Mouse (Mus musculus): ENCODE results near the gene Mast3. TPM values are rescaled to one million over a fixed set of nuclear protein-coding genes. Genes with fewer than 3 reads are reported as not detected.

Mast3 gene
- polyA plus RNA-seq, 1 experiment from 2014 or later: 14.0 TPM

DNA sequence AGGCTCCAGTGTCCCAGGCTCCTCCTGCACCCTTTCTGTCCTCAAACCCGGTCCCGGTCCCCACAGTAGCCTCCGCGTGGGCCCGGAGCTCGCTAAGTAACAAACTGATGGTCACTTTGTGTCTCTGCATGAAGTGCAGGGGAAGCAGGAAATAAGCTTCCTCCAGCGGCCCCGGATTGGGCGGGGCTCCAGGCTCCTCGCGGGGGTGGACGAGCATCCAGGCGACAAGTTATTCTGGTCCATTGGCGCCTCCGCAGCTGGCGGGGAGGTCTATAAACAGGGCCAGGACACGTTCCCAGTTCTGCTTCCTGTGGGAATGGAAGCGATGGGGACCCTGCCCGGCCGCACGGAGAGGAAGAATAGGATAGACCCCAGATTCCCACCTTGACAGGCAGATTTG is 51.7 kb downstream of the Mast3 start:
- peaks cover 24% of the 10 kb centered on the region for H3K36me3 ChIP-seq

DNA sequence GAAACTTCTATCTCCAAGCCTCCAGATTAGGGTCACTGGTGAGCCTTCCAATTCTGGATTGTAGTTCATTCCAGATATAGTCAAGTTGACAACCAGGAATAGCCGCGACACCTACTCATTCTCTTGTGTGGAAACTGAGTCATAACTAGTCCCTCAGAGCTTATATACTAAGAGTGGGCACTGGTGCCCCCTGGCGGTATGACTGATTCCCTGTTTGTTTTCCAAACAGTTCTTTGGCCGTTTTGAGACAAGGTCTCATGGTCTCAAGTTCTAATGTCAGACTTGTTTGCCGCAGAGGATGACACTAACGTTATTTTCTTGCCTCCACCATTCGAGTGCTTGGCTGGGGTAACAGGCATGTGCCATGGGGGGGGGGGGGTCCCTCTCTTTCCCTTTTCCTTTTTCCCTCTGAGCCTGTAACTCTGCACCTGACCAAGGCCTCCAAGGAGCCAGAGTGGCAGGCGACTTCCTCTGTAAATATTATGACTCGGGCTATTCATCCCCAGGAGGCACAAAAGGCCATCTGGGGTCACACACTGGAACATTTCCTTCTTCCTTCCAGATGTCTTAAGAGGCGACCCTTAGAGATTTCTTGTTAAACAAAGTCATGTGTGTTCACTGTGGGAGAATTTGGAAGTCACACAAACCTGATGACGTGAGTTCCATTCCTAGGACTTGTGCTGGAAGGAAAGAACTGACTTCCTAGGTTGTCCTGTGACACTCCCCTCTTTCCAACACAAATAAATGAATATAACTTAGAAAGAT is 52.7 kb downstream of the Mast3 start:
- Histone ChIP-seq H3K4me3 (no peak overlapping the region), H3K4me1 (peaks cover 31% of the 10 kb centered on the region), H3K27ac (0 out of 2 replicates have a peak overlapping the region, but pooled peaks have one; percentile 82)

More for the DNA sequence above, 51.7 kb downstream of the Mast3 start:
- Histone ChIP-seq H3K4me3 (peak overlapping the region; percentile 7), H3K4me1 (peaks cover 31% of the 10 kb centered on the region), H3K27me3 (peaks cover 16% of the 10 kb centered on the region), H3K27ac (peak overlapping the region; percentile 82), H3K4me2 (replicated peaks) (peak overlapping the region; percentile 49), H3K9me3 (no peaks in the 10 kb centered on the region), H3K9ac (peak overlapping the region; percentile 32)
- 19% methylated on average over 21 of the region's 21 CpGs for WGBS
- ATAC-seq (ENCODE audit: low FRiP score, low read depth): no peak

DNA sequence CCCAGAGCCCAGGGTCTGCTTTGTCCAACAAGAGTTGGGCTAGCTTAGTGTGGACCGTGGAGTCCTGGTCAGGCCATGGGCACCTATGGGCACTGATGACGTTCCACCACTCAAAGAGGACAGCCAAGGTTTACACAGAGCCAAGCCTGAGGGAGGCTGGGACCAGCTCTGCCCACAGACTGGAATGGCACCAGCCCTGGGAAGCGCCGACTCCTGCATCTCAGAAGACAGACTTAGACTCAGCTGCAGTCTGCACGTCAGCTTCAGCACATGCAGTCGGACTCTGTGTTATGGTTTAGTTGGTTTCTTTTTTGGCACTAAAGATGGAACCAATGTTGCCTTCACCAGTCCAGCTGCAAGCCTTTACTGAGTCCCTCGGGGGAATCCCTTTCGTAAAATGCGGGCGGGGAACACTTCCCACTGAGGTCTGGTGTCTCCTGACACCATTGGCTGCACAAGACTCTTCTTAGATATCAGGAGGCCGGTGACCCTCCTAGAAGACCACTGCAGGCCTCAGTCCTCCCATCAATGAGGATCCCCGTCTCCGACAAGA is 54.6 kb downstream of the Mast3 start:
- H3K9me3 ChIP-seq: no peaks in the 10 kb centered on the region
- H3K27me3 ChIP-seq: peaks cover 45% of the 10 kb centered on the region
- no peak overlapping the region for H3K27ac ChIP-seq
- no peak overlapping the region for H3K4me3 ChIP-seq
- 76% methylated on average over 13 of the region's 13 CpGs for WGBS
- no peak overlapping the region for H3K4me2 ChIP-seq (replicated peaks)
- H3K36me3 ChIP-seq: no peaks in the 10 kb centered on the region
- no peak overlapping the region for H3K9ac ChIP-seq
- peaks cover 22% of the 10 kb centered on the region for H3K4me1 ChIP-seq
- ATAC-seq (ENCODE audit: low FRiP score, low read depth): no peak

More for the DNA sequence above, 52.7 kb downstream of the Mast3 start:
- Histone ChIP-seq H3K4me2 (replicated peaks) (no peak overlapping the region), H3K27me3 (peaks cover 26% of the 10 kb centered on the region), H3K36me3 (peaks cover 14% of the 10 kb centered on the region), H3K9ac (no peak overlapping the region), H3K9me3 (no peaks in the 10 kb centered on the region)
- no peak for ATAC-seq (ENCODE audit: low FRiP score, low read depth)
- WGBS: 18% methylated on average over 11 of the region's 11 CpGs

DNA sequence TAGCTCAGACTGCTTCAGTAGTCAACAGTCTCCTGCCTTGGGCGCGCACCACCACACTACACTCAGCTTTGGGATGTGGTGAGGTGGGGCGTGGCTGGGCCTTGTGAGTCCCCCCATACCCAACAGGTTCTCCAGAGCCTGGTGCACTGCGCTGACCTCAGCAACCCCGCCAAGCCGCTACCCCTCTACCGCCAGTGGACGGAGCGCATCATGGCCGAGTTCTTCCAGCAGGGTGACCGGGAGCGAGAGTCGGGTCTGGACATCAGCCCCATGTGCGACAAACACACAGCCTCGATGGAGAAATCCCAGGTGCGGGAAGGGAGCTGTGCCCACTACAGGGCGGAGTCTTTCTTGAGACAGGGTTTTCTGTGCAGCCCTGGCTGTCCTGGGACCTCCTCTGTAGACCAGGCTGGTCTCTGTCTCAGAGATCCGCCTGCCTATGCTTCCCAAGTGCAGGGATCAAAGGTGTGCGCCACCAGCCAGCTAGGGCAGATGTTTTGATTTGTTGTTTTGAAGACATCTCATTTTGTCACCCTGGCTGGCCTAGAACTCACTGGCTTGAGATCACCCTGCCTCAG is 55.7 kb downstream of the Mast3 start:
- 77% methylated on average over 19 of the region's 19 CpGs for WGBS
- Histone ChIP-seq H3K4me2 (replicated peaks) (no peak overlapping the region), H3K27me3 (peaks cover 56% of the 10 kb centered on the region), H3K9ac (no peak overlapping the region), H3K4me1 (peaks cover 20% of the 10 kb centered on the region), H3K36me3 (no peaks in the 10 kb centered on the region), H3K4me3 (no peak overlapping the region), H3K9me3 (no peaks in the 10 kb centered on the region), H3K27ac (no peak overlapping the region)
- ATAC-seq (ENCODE audit: low FRiP score, low read depth): no peak

DNA sequence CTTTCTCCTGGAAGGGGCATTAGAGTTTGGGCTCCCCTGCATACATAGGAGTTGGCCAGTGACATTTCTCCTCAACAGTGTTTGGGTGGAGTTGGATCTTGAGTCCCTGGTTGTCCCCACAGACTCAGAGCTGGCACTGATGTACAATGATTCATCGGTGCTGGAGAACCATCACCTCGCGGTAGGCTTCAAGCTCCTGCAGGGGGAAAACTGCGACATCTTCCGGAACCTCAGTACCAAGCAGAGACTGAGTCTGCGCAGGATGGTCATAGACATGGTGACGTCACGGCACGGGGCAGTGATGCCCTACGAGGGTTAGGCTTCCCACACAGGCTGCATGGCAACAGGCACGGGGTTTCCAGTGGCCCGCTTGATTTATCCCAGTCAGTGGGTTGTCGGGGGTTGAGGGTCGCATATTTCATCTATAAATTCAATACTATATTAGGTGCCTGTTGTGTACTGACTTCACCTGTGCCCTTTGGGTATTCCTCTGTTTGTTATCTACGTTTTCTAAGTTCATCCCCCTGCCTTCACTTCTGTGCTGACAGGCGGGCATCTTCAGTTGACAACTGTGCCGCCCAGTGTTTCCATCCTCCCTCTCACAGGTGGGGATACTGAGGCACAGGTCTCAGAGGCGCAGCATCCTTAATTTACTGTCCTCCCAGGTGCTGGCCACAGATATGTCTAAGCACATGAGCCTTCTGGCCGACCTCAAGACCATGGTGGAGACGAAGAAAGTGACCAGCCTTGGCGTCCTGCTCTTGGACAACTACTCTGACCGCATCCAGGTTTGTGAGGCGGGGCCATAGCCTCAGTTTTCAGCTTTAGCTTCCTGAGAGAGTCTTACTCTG is 56.4 kb downstream of the Mast3 start:
- ATAC-seq (ENCODE audit: low FRiP score, low read depth): no peak
- Histone ChIP-seq H3K27me3 (peaks cover 63% of the 10 kb centered on the region), H3K9ac (no peak overlapping the region), H3K9me3 (no peaks in the 10 kb centered on the region), H3K27ac (no peak overlapping the region), H3K36me3 (no peaks in the 10 kb centered on the region), H3K4me3 (no peak overlapping the region), H3K4me2 (replicated peaks) (no peak overlapping the region), H3K4me1 (peaks cover 24% of the 10 kb centered on the region)
- 86% methylated on average over 23 of the region's 23 CpGs for WGBS

DNA sequence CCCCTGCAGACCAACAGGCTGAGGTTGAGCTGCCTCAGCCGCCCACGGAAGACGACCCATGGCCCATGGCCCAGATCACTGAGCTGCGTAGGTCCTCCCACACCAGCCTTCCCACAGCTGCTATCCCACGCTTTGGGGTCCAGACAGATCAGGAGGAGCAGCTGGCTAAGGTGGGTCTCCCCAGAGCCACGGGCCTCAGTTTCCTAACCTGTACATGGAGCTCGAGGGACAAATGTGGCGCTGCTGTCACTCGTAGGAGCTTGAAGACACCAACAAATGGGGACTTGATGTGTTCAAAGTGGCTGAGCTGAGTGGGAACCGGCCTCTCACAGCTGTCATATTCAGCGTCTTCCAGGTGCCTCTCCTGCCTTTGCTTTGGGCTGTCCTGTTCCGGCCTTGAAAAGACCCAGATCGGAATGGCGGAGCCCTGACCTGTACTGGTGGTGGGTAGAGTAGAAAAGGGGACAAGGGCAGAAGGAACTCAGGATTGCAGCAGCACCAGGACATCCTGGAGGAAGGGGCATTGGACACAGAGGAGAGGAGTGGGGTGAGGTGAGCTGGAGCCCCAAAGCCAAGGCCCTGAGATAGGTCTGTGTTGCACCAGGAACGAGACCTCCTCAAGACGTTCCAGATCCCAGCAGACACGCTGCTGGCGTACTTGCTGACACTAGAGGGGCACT is 57.5 kb downstream of the Mast3 start:
- H3K4me2 ChIP-seq (replicated peaks): no peak overlapping the region
- H3K4me1 ChIP-seq: peaks cover 20% of the 10 kb centered on the region
- peaks cover 74% of the 10 kb centered on the region for H3K27me3 ChIP-seq
- no peak overlapping the region for H3K27ac ChIP-seq
- no peaks in the 10 kb centered on the region for H3K36me3 ChIP-seq
- H3K9me3 ChIP-seq: no peaks in the 10 kb centered on the region
- WGBS: 81% methylated on average over 18 of the region's 18 CpGs
- no peak overlapping the region for H3K9ac ChIP-seq
- H3K4me3 ChIP-seq: no peak overlapping the region
- ATAC-seq (ENCODE audit: low FRiP score, low read depth): no peak

DNA sequence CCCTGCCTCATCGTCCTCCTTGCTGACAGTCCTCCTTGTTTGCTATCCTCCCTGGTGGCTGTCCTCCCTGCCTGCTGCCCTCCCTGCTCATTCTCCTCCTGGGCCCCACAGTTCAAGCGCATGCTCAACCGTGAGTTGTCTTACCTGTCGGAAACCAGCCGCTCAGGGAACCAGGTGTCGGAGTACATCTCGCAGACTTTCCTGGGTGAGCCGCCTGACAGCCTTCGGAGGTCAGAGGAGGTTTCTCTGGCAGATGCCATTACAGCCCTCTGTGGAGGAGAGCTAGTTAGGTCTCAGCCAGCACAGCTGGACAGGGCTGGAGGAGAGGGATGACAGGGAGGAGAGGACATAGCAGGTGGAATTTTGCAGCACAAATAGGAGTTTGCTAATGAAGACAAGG is 58.2 kb downstream of the Mast3 start:
- H3K4me1 ChIP-seq: peaks cover 16% of the 10 kb centered on the region
- H3K4me2 ChIP-seq (replicated peaks): no peak overlapping the region
- 65% methylated on average over 9 of the region's 9 CpGs for WGBS
- H3K9me3 ChIP-seq: no peaks in the 10 kb centered on the region
- no peak overlapping the region for H3K27ac ChIP-seq
- no peak overlapping the region for H3K4me3 ChIP-seq
- H3K27me3 ChIP-seq: peaks cover 81% of the 10 kb centered on the region
- no peaks in the 10 kb centered on the region for H3K36me3 ChIP-seq
- H3K9ac ChIP-seq: no peak overlapping the region
- no peak for ATAC-seq (ENCODE audit: low FRiP score, low read depth)

DNA sequence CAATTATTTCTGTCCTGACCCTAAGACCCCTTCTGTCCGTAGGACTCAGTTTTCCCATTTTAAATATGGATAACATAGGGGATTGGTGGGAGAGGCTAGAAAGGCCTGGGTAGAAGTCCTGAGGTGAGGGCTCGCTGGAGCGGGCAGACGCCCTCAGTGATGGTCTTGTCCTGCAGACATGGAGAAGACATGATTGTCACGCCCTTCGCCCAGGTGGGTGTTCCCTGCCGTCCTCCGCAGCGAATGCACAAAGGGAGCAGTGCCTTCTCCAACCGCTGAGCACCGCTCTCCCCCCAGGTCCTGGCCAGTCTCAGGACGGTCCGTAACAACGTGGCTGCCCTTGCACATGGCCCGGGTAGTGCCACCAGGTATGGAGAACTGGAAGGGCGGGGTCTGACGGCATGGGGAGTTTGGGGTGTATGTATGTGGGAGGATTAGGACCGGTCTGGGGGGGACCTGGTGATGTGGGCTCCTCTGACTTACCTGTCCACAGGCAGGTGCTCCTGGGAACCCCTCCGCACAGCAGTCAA is 59.1 kb downstream of the Mast3 start:
- H3K4me2 ChIP-seq (replicated peaks): no peak overlapping the region
- H3K4me3 ChIP-seq: no peak overlapping the region
- H3K9ac ChIP-seq: no peak overlapping the region
- H3K9me3 ChIP-seq: no peaks in the 10 kb centered on the region
- ATAC-seq (ENCODE audit: low FRiP score, low read depth): no peak
- peaks cover 16% of the 10 kb centered on the region for H3K4me1 ChIP-seq
- H3K27me3 ChIP-seq: peaks cover 89% of the 10 kb centered on the region
- H3K36me3 ChIP-seq: no peaks in the 10 kb centered on the region
- H3K27ac ChIP-seq: no peak overlapping the region
- WGBS: 64% methylated on average over 19 of the region's 19 CpGs

DNA sequence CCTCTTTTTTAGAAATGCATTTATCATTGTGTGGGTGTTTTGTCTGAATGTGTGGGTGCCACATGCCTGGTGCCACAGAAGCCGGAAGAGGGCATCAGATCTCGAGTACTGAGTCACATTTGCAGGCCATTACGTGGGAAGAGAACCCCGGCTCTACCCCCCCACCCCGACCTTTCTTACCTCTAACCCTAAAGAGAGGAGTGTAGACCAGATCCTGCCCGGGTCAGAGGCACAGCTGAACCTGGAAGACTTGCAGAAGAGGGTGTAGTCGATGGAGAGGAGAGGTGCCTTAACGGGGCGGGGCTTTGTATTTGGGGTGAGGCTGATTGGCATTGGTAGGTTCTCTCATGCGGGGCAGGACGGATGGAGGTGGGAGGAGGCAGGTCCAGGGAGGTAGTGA is 60.0 kb downstream of the Mast3 start:
- no peaks in the 10 kb centered on the region for H3K9me3 ChIP-seq

DNA sequence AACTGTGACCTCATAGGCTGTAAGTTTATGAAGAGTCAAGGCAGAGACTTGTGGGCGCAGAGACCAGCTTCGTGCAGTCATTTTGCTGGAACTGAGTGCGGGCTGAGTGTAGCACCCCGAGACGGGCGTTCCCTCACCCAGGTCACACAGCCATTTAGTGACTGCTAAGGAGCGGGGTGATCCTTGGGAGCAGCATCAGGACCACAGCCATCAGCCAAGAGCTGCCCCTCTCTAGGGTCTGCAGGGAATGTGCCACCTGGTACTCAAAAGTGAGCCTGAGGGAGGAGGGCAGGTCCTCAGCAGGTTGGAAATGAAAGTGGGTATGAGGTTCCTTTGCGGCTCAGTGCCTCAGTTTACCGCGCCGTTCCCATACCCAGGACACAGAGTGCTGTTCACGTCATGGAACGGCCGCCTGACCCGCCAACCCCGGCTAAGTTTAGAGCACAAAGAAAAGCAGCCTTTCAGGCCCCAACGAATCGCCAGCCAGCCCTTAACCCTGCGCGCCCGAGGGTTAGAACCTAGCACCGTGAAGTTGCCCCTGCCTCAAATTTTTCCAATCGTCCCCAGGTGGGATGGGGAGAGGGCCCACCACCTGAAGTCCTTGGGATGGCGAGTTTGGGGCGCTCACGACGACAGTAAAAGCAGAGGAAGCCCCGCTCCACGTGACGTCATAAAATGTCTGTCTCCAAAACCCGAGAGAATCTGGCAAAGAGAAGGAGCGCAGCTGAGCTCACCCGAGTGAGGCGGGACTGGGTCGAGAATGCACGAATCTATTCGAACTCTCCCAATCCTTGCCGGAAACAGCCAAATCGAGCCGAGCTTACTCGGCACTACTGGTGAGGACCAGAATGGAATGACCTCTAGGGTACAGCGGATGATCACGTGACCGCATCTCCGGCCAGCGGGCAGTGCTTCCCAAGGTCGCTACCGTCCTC is 60.9 kb downstream of the Mast3 start:
- Histone ChIP-seq H3K4me3 (peak overlapping the region; percentile 33), H3K4me2 (replicated peaks) (peak overlapping the region; percentile 60), H3K4me1 (peaks cover 16% of the 10 kb centered on the region), H3K36me3 (no peaks in the 10 kb centered on the region), H3K9me3 (no peaks in the 10 kb centered on the region), H3K27ac (no peak overlapping the region), H3K27me3 (peaks cover 80% of the 10 kb centered on the region), H3K9ac (peak overlapping the region; percentile 48; the same call in 1 of the 2 replicates)
- WGBS: 5% methylated on average over 48 of the region's 48 CpGs
- no peak for ATAC-seq (ENCODE audit: low FRiP score, low read depth)

More for the DNA sequence above, 60.0 kb downstream of the Mast3 start:
- peaks cover 16% of the 10 kb centered on the region for H3K4me1 ChIP-seq
- no peak overlapping the region for H3K9ac ChIP-seq
- no peak overlapping the region for H3K4me3 ChIP-seq
- H3K36me3 ChIP-seq: no peaks in the 10 kb centered on the region
- H3K27ac ChIP-seq: no peak overlapping the region
- no peak overlapping the region for H3K4me2 ChIP-seq (replicated peaks)
- ATAC-seq (ENCODE audit: low FRiP score, low read depth): no peak
- WGBS: 53% methylated on average over 11 of the region's 11 CpGs
- peaks cover 88% of the 10 kb centered on the region for H3K27me3 ChIP-seq
